Mouse (Mus musculus): Measurements from ENCODE around the gene Dnajc25.

Dnajc25 gene

DNA sequence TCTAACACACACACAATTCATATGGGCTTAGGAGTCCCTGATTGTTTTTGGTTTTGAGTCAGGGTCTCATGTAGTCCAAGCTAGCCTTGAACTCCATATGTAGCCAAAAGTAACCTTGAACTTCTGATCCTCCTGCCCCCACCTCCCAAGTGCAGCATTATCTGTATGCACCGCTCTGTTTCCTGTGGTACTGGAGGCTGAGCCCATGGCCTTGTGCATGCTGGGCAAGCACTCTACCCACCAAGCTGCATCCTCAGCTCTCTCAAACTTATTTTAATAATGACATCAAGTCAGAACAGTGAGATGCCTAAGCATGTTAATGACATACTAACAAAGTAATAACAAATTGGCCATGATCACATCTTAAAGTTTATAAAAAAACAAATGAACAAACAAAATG, 56.2 kb downstream of the Dnajc25 start:
- no peak for DNase-seq (ENCODE audit: inconsistent age in 2 of 2, low spot score in 1 of 2)

DNA sequence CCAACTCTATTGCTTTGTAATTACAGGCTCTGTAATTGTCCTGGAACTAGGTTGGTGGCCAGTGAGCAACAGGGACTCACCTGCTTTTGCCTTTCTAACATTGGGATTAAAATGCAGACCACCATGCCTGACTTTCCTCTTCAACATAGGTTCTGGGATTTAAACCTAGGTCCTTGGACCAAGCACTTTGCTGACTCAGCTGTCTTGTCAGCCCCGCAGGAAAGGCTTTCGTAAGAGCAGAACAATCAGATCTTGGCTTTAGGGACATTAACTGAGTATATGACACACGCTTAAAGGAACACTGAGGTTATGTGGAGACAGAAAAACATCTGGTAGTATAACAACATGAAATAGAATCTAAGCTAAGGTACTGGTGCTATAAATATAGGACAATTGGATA, 63.1 kb downstream of the Dnajc25 start:
- no peak for DNase-seq (ENCODE audit: inconsistent age in 2 of 2, low spot score in 1 of 2)

GRCm38 (mm10) chr4:59062526-59062925, 67.7 kb downstream of the Dnajc25 start:
- DNase-seq (ENCODE audit: inconsistent age in 2 of 2, low spot score in 1 of 2), result no peak

GRCm38 (mm10) chr4:59069276-59069675, 74.4 kb downstream of the Dnajc25 start:
- no peak for DNase-seq (ENCODE audit: inconsistent age in 2 of 2, low spot score in 1 of 2)

All from adrenal gland, adult (tissue).